Mouse (Mus musculus): ENCODE data around the gene Rela. TPM values are rescaled to one million over a fixed set of nuclear protein-coding genes. Genes with fewer than 3 reads are reported as not detected.

Rela gene
- polyA plus RNA-seq, 1 experiment from 2014 or later, result 35.4 TPM

GRCm38 (mm10) chr19:5638416-5639005 lies 1.2 kb downstream of the Rela start:
- Histone ChIP-seq H3K9ac (replicated peaks) (peak overlapping the region; percentile 90), H3K9me3 (no peaks in the 10 kb centered on the region), H3K27me3 (no peaks in the 10 kb centered on the region), H3K4me1 (replicated peaks) (peaks cover 21% of the 10 kb centered on the region), H3K4me2 (replicated peaks) (peak overlapping the region; percentile 97), H3K27ac (peak overlapping the region; percentile 90; the same call in 1 of the 2 replicates), H3K36me3 (peaks cover 48% of the 10 kb centered on the region), H3K4me3 (replicated peaks) (peak overlapping the region; percentile 78)
- WGBS, result 93% methylated on average over 18 of the region's 18 CpGs
- no peak for ATAC-seq

GRCm38 (mm10) chr19:5640339-5640738 lies 3.1 kb downstream of the Rela start:
- Histone ChIP-seq H3K4me2 (replicated peaks) (no peak overlapping the region), H3K4me1 (replicated peaks) (peaks cover 21% of the 10 kb centered on the region), H3K9me3 (no peaks in the 10 kb centered on the region), H3K27me3 (no peaks in the 10 kb centered on the region), H3K36me3 (peaks cover 66% of the 10 kb centered on the region), H3K4me3 (replicated peaks) (no peak overlapping the region), H3K27ac (no peak overlapping the region), H3K9ac (replicated peaks) (no peak overlapping the region)
- WGBS, result 77% methylated on average over 9 of the region's 9 CpGs
- no peak for ATAC-seq

- Histone ChIP-seq H3K4me3 (replicated peaks) (no peak overlapping the region), H3K4me2 (replicated peaks) (no peak overlapping the region), H3K27me3 (no peaks in the 10 kb centered on the region), H3K9me3 (no peaks in the 10 kb centered on the region), H3K36me3 (peaks cover 72% of the 10 kb centered on the region), H3K9ac (replicated peaks) (no peak overlapping the region), H3K4me1 (replicated peaks) (peaks cover 21% of the 10 kb centered on the region), H3K27ac (no peak overlapping the region)
- no peak for ATAC-seq
- 95% methylated on average over 17 of the region's 17 CpGs for WGBS
Observed at GRCm38 (mm10) chr19:5641021-5641420, 3.7 kb downstream of the Rela start.

- WGBS, result 95% methylated on average over 8 of the region's 8 CpGs
- no peak for ATAC-seq
- H3K36me3 ChIP-seq, result peaks cover 78% of the 10 kb centered on the region
Observed at GRCm38 (mm10) chr19:5641641-5642040, 4.4 kb downstream of the Rela start.

GRCm38 (mm10) chr19:5645280-5645679 lies 8.0 kb downstream of the Rela start:
- no peak for ATAC-seq
- Histone ChIP-seq H3K4me3 (replicated peaks) (no peak overlapping the region), H3K27me3 (no peaks in the 10 kb centered on the region), H3K27ac (no peak overlapping the region), H3K9ac (replicated peaks) (no peak overlapping the region), H3K36me3 (peaks cover 77% of the 10 kb centered on the region), H3K4me1 (replicated peaks) (peaks cover 14% of the 10 kb centered on the region), H3K9me3 (no peaks in the 10 kb centered on the region), H3K4me2 (replicated peaks) (no peak overlapping the region)
- WGBS, result 95% methylated on average over 9 of the region's 9 CpGs

More at GRCm38 (mm10) chr19:5641641-5642040, 4.4 kb downstream of the Rela start:
- H3K27ac ChIP-seq, result no peak overlapping the region
- H3K4me1 ChIP-seq (replicated peaks), result peaks cover 17% of the 10 kb centered on the region
- H3K27me3 ChIP-seq, result no peaks in the 10 kb centered on the region
- no peaks in the 10 kb centered on the region for H3K9me3 ChIP-seq
- H3K4me2 ChIP-seq (replicated peaks), result no peak overlapping the region
- H3K9ac ChIP-seq (replicated peaks), result no peak overlapping the region
- H3K4me3 ChIP-seq (replicated peaks), result no peak overlapping the region

- no peaks in the 10 kb centered on the region; the same call in 1 of the 2 replicates for H3K27me3 ChIP-seq
- no peak overlapping the region for H3K4me3 ChIP-seq (replicated peaks)
- H3K36me3 ChIP-seq, result peaks cover 67% of the 10 kb centered on the region
- WGBS, result 90% methylated on average over 8 of the region's 8 CpGs
- H3K4me1 ChIP-seq (replicated peaks), result peaks cover 14% of the 10 kb centered on the region
- no peak overlapping the region for H3K27ac ChIP-seq
- no peak overlapping the region; the same call in 1 of the 2 replicates for H3K9ac ChIP-seq (replicated peaks)
- no peaks in the 10 kb centered on the region for H3K9me3 ChIP-seq
- H3K4me2 ChIP-seq (replicated peaks), result no peak overlapping the region
- no peak for ATAC-seq
Observed at GRCm38 (mm10) chr19:5646731-5647330, 9.5 kb downstream of the Rela start.

GRCm38 (mm10) chr19:5647791-5648190 lies 10.5 kb downstream of the Rela start:
- Histone ChIP-seq H3K4me3 (replicated peaks) (no peak overlapping the region), H3K9ac (replicated peaks) (0 out of 2 replicates have a peak overlapping the region, but pooled peaks have one; percentile 53), H3K36me3 (peaks cover 64% of the 10 kb centered on the region), H3K4me1 (replicated peaks) (peaks cover 14% of the 10 kb centered on the region), H3K4me2 (replicated peaks) (no peak overlapping the region), H3K27me3 (peaks cover 8% of the 10 kb centered on the region), H3K27ac (peak overlapping the region; percentile 82), H3K9me3 (no peaks in the 10 kb centered on the region)
- 98% methylated on average over 6 of the region's 6 CpGs for WGBS
- no peak for ATAC-seq

- H3K36me3 ChIP-seq, result peaks cover 57% of the 10 kb centered on the region
- H3K27me3 ChIP-seq, result peaks cover 16% of the 10 kb centered on the region
Observed at GRCm38 (mm10) chr19:5648401-5649297, 11.4 kb downstream of the Rela start.

GRCm38 (mm10) chr19:5649298-5649741 lies 12.0 kb downstream of the Rela start:
- peaks cover 50% of the 10 kb centered on the region for H3K36me3 ChIP-seq
- peak overlapping the region; percentile 82 for H3K27ac ChIP-seq
- peak overlapping the region; percentile 57 for H3K4me2 ChIP-seq (replicated peaks)
- ATAC-seq, result peak; percentile 15; the same call in 1 of the 2 replicates
- no peaks in the 10 kb centered on the region for H3K9me3 ChIP-seq
- WGBS, result 72% methylated on average over 6 of the region's 6 CpGs
- H3K4me3 ChIP-seq (replicated peaks), result peak overlapping the region; percentile 33
- peak overlapping the region; percentile 53 for H3K9ac ChIP-seq (replicated peaks)
- H3K4me1 ChIP-seq (replicated peaks), result peaks cover 21% of the 10 kb centered on the region
- H3K27me3 ChIP-seq, result peaks cover 23% of the 10 kb centered on the region

More at GRCm38 (mm10) chr19:5648401-5649297, 11.4 kb downstream of the Rela start:
- Histone ChIP-seq H3K4me2 (replicated peaks) (peak overlapping the region; percentile 57), H3K9me3 (no peaks in the 10 kb centered on the region), H3K4me3 (replicated peaks) (peak overlapping the region; percentile 33), H3K4me1 (replicated peaks) (peaks cover 14% of the 10 kb centered on the region), H3K9ac (replicated peaks) (peak overlapping the region; percentile 53), H3K27ac (peak overlapping the region; percentile 82)
- 12% methylated on average over 26 of the region's 26 CpGs for WGBS
- peak; percentile 93 for ATAC-seq

- H3K4me2 ChIP-seq (replicated peaks), result no peak overlapping the region
- 63% methylated on average over 12 of the region's 13 CpGs for WGBS
- ATAC-seq, result no peak
- no peak overlapping the region for H3K4me3 ChIP-seq (replicated peaks)
- no peak overlapping the region for H3K9ac ChIP-seq (replicated peaks)
- H3K27ac ChIP-seq, result no peak overlapping the region
- H3K36me3 ChIP-seq, result peaks cover 27% of the 10 kb centered on the region
- H3K9me3 ChIP-seq, result no peaks in the 10 kb centered on the region
- peaks cover 46% of the 10 kb centered on the region for H3K27me3 ChIP-seq
- H3K4me1 ChIP-seq (replicated peaks), result peaks cover 29% of the 10 kb centered on the region
Observed at GRCm38 (mm10) chr19:5651502-5652274, 14.4 kb downstream of the Rela start.

GRCm38 (mm10) chr19:5652570-5652969 lies 15.3 kb downstream of the Rela start:
- ATAC-seq, result no peak

More at GRCm38 (mm10) chr19:5652570-5652969, 15.3 kb downstream of the Rela start:
- Histone ChIP-seq H3K9me3 (no peaks in the 10 kb centered on the region), H3K4me3 (replicated peaks) (no peak overlapping the region), H3K27me3 (peaks cover 48% of the 10 kb centered on the region), H3K4me1 (replicated peaks) (peaks cover 29% of the 10 kb centered on the region), H3K9ac (replicated peaks) (no peak overlapping the region), H3K27ac (no peak overlapping the region), H3K36me3 (peaks cover 18% of the 10 kb centered on the region), H3K4me2 (replicated peaks) (no peak overlapping the region)
- WGBS, result 69% methylated on average over 6 of the region's 6 CpGs

Measured in midbrain, embryonic 13.5 days (tissue).